Mouse (Mus musculus): Measurements from ENCODE around the gene Gm45716. TPM values are rescaled to one million over a fixed set of nuclear protein-coding genes. Genes with fewer than 3 reads are reported as not detected.

Gm45716 gene
- polyA plus RNA-seq (2015; fragmentation: Nextera tagmentation; extraction: Ambion mirVana), result 28.4 and 29.3 TPM in 2 replicates

DNA sequence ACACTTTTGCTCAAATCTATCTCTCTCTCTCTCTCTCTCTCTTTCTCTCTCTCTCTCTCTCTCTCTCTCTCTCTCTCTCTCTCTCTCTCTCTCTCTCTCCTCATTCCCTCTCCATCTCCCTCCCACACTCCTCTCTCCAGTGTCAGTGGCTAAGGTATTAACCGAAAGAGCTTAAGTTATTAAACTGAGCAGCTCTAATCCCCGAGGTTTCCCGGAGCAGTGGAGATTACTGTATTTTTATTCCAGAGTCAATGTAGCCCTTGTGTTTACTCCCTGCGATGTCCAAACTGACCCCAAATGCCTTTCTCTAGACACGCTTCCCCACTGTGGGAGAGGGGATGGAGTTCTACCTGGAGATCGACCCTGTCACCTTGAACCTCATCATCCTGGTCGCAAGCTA, at the start of gene Gm45716:
Gene Gm45716, plus strand, starts transcription at position 243 of the 400 bp plus-strand sequence.
- WGBS, result 89% methylated on average over 7 of the region's 7 CpGs
- Histone ChIP-seq H3K27ac (no peak within 1 kb of the TSS), H3K9me3 (no peaks in the 10 kb centered on the region), H3K4me1 (replicated peaks) (no peaks in the 10 kb centered on the region), H3K4me3 (no peak within 1 kb of the TSS), H3K36me3 (no peaks in the 10 kb centered on the region), H3K4me2 (no peak within 1 kb of the TSS), H3K9ac (no peak within 1 kb of the TSS), H3K27me3 (no peaks in the 10 kb centered on the region)
- ATAC-seq (ENCODE audit: low FRiP score), result no peak

DNA sequence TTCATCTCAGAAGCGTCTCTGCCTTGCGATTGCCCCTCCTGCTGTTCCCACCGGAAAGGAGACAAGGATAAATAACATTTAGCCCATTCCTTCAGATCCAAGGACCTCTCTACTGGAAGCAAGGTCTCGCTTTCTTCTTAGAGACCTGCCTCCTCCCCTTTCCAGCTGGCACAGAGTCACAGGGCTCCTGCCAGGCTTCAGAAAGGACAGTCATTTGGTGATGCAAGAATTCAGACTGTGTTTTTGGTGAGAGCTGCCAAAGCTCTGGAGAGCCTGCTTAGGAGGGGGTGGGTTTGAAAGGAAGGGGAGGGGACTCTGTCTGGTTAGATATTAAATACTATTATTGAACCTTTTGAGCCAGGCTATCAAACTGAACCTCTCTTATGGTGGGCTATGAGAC, 45.1 kb upstream of the Gm45716 start:
- H3K4me3 ChIP-seq, result no peak overlapping the region
- no peaks in the 10 kb centered on the region for H3K36me3 ChIP-seq
- no peak for ATAC-seq (ENCODE audit: low FRiP score)
- H3K27me3 ChIP-seq, result no peaks in the 10 kb centered on the region
- no peak overlapping the region for H3K4me2 ChIP-seq
- no peak overlapping the region; the same call in 1 of the 2 replicates for H3K27ac ChIP-seq
- H3K9me3 ChIP-seq, result no peaks in the 10 kb centered on the region
- 33% methylated on average over 4 of the region's 4 CpGs for WGBS
- no peak overlapping the region for H3K9ac ChIP-seq
- H3K4me1 ChIP-seq (replicated peaks), result peaks cover 4% of the 10 kb centered on the region; the same call in 1 of the 2 replicates

DNA sequence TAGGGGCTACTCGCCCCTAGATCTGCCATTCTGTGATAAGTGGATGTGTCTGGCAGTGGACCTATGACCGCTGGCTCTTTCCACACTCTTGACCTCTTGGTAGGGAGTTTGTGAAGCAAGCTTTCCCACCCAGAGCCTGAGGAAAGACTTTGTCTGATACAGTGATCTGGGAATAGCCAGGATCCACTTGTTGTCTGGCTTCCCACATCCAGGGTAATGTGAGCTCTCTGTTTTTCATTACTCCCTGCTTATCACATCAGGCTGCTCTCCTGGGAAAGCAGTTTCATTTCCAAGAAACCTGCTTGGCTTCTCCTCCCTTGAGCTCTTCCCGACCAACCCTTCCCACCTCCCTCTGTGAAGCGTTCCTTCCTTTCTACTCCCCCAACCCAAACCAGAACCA, 44.5 kb upstream of the Gm45716 start:
- 63% methylated on average over 4 of the region's 4 CpGs for WGBS
- no peak for ATAC-seq (ENCODE audit: low FRiP score)
- Histone ChIP-seq H3K4me2 (no peak overlapping the region), H3K9me3 (no peaks in the 10 kb centered on the region), H3K27me3 (no peaks in the 10 kb centered on the region), H3K36me3 (no peaks in the 10 kb centered on the region), H3K9ac (no peak overlapping the region), H3K4me1 (replicated peaks) (peaks cover 4% of the 10 kb centered on the region; the same call in 1 of the 2 replicates), H3K27ac (no peak overlapping the region), H3K4me3 (no peak overlapping the region)

DNA sequence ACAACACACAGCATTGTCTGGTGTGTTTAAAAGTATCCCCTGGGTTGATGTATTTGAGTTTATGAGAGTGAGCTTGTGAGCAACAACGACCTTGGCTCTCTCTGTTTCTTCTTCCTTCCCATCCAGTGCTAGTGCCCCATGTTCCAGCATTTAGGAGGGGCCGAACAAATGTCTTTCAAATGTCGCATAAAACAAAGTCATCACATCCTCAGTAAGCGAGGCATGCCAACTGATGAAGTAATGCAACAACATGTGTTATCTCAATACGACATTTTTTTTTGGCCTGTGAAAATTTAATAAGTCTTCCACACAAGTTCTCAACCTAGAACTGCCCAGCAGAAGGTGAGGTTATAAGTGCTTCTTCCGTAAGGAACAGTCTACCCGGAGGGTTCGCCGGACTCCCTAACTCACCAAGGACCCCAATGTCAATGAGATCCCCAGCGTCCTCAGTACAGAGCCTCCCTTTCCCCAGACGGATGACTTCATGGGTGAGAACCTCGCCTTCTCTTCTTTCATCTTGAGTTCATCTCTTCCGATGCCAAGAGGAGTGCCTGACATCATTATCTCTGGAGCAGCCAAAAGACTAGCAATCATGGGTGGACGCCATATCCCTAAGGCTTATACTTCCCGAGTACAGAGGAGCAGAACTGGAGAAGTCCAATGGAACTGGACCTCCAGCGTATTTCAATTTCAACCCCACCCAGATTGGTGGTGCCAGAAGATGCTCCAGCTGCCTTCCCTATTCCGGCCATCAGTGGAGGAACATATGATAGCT, 41.2 kb upstream of the Gm45716 start:
- WGBS, result 96% methylated on average over 17 of the region's 17 CpGs
- H3K9ac ChIP-seq, result no peak overlapping the region
- H3K36me3 ChIP-seq, result no peaks in the 10 kb centered on the region
- H3K27ac ChIP-seq, result no peak overlapping the region
- peaks cover 4% of the 10 kb centered on the region; the same call in 1 of the 2 replicates for H3K4me1 ChIP-seq (replicated peaks)
- H3K4me3 ChIP-seq, result no peak overlapping the region
- ATAC-seq (ENCODE audit: low FRiP score), result no peak
- no peak overlapping the region for H3K4me2 ChIP-seq
- no peaks in the 10 kb centered on the region for H3K27me3 ChIP-seq
- no peaks in the 10 kb centered on the region for H3K9me3 ChIP-seq

DNA sequence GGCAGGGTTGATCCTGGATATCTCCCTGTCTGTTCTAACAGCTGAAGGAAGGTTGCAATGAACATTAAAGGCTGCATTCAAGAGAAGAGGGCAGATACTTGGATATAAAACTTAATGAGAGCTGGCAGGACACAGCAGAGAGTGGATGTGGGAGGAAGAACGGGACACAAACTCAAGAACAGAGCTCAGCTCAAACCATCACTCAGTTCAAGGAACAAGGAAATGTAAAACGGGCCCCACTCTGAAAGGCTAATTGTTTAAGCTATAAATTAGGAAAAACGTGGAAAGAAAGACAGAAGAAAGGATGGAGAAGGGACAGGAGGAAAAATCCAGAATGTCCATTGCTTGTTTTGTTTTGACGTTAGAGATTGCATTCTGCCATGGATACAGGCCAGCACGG, 32.4 kb upstream of the Gm45716 start:
- H3K9me3 ChIP-seq, result peaks cover 4% of the 10 kb centered on the region; the same call in 1 of the 2 replicates
- no peak overlapping the region for H3K4me2 ChIP-seq
- WGBS, result 35% methylated on average over 5 of the region's 5 CpGs
- ATAC-seq (ENCODE audit: low FRiP score), result no peak
- peak overlapping the region; percentile 58 for H3K27ac ChIP-seq
- H3K9ac ChIP-seq, result no peak overlapping the region
- H3K27me3 ChIP-seq, result no peaks in the 10 kb centered on the region
- peaks cover 11% of the 10 kb centered on the region for H3K4me1 ChIP-seq (replicated peaks)
- H3K4me3 ChIP-seq, result no peak overlapping the region
- no peaks in the 10 kb centered on the region for H3K36me3 ChIP-seq

DNA sequence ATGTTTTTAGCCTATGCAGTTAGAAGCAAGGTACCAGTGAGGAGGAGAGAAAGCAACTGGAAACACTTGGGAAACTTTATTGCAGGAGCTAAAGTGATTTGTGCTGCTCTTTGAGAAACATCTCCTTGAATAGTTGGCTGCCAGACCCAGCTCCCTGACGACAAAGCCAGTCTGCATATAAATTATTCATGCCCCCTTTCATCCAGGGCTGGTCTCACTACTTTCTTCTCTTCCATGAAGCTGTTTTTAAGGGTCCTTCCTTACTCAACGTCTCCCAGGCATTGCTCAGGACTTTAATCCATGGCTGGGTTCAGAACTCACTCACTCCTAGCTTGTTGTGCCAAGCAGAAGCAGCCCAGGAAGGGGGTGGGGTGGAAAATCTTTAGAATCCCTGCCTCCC, 32.0 kb upstream of the Gm45716 start:
- H3K36me3 ChIP-seq, result no peaks in the 10 kb centered on the region
- H3K9ac ChIP-seq, result no peak overlapping the region
- 5% methylated on average over 2 of the region's 2 CpGs for WGBS
- H3K9me3 ChIP-seq, result peaks cover 4% of the 10 kb centered on the region; the same call in 1 of the 2 replicates
- H3K27ac ChIP-seq, result peak overlapping the region; percentile 58
- no peaks in the 10 kb centered on the region for H3K27me3 ChIP-seq
- H3K4me3 ChIP-seq, result no peak overlapping the region
- H3K4me2 ChIP-seq, result no peak overlapping the region
- H3K4me1 ChIP-seq (replicated peaks), result peaks cover 11% of the 10 kb centered on the region
- no peak for ATAC-seq (ENCODE audit: low FRiP score)

DNA sequence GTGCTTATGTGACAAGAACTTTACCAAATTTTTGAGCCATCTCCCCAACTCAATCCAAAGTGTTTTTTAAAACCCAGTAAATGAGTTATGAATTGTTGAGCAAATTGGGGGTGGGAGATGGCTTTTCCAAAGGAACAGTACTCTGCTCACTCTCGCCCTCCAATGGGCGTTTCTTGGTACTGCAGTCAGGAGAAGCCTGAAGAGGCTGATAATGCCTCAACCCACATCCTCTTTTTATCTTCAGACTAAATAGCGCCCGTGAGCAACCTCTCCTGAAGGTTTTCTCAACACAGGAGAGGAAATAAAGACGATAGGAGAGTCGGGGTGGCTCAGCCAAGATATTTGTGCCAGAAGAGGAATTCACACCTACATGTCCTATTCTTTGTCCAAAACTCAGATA, 19.7 kb upstream of the Gm45716 start:
- Histone ChIP-seq H3K9ac (no peak overlapping the region), H3K27me3 (no peaks in the 10 kb centered on the region), H3K27ac (no peak overlapping the region), H3K36me3 (no peaks in the 10 kb centered on the region), H3K9me3 (no peaks in the 10 kb centered on the region), H3K4me3 (no peak overlapping the region), H3K4me2 (no peak overlapping the region), H3K4me1 (replicated peaks) (peaks cover 7% of the 10 kb centered on the region; the same call in 1 of the 2 replicates)
- 30% methylated on average over 6 of the region's 6 CpGs for WGBS
- ATAC-seq (ENCODE audit: low FRiP score), result no peak

DNA sequence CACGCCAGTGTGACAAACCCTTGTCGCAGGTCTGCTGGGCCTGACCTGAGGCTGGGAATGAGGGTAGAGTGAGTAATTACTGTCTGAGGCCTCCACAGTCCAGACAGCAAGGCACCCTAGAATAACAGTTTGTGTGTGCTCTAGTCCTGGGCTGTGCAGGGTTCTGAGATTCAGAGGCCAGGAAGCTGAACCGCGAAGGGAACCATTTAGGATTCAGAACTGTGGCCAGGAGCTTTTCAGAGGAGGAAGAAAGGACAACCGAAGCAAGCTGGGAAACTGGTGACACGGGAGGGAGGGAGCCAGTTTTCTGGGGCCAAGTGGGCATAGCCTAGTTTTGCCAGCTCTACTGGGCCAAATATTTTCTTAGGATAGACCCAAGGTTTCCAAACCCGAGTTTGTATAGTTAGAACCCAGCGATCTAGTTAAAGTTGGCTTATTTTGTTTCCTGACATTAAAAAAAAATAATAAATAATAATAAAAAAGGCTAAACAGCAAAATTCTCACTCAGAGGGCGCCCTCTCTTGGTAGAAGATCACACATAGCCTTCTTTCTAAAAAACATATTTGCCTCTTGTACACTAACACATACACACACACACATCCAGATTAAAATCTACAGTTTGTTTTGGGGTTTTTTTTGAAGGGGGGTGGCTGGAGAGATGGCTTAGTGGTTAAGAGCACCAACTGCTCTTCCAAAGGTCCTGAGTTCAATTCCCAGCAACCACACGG, 19.0 kb upstream of the Gm45716 start:
- ATAC-seq (ENCODE audit: low FRiP score), result no peak
- Histone ChIP-seq H3K27ac (no peak overlapping the region), H3K9ac (no peak overlapping the region), H3K4me2 (no peak overlapping the region), H3K9me3 (no peaks in the 10 kb centered on the region), H3K36me3 (no peaks in the 10 kb centered on the region), H3K4me3 (no peak overlapping the region), H3K27me3 (no peaks in the 10 kb centered on the region), H3K4me1 (replicated peaks) (peaks cover 7% of the 10 kb centered on the region; the same call in 1 of the 2 replicates)
- 88% methylated on average over 10 of the region's 10 CpGs for WGBS

DNA sequence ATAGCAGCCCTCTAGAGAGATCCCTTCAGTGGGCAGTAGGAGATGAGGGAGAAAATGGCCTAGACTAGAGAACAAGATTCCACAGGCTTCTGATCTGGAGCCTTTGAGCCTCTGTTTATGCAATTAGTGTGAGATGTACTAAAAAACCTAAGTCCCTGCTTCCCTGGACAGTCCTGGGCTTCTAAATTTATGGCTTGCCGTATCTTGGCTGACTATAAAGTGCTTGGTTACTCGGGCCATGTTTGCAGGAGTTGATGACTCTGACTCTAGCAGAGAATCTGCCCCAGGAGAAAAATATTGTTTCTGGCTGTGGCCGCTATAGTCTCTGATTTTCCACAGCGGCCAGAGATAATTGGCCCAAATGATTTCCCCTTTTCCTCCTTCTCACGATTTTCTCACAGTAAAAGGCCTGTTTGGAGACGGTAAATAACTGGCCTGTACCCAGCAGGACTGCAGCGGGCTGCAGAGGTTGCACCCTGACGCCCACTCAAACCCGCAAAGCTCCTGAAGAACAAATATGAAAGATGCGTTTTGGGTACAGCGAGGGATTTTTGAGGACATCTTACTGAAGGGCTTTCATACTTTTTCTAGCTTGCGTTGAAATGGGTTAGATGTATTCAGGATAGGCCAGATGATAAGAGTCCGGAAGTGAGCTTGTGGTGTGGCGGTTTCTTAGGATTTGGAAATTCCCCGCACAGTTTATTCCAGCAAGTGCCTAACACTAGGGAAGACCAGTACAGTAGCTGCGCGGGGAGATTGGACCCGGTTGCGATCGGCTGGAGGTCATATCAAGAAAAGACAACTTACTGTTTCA, 18.1 kb upstream of the Gm45716 start:
- ATAC-seq (ENCODE audit: low FRiP score), result peak; percentile 63
- H3K27me3 ChIP-seq, result no peaks in the 10 kb centered on the region
- peak overlapping the region; percentile 62 for H3K9ac ChIP-seq
- H3K9me3 ChIP-seq, result no peaks in the 10 kb centered on the region
- H3K36me3 ChIP-seq, result no peaks in the 10 kb centered on the region
- H3K27ac ChIP-seq, result no peak overlapping the region
- peak overlapping the region; percentile 31 for H3K4me3 ChIP-seq
- 54% methylated on average over 20 of the region's 20 CpGs for WGBS
- peaks cover 7% of the 10 kb centered on the region; the same call in 1 of the 2 replicates for H3K4me1 ChIP-seq (replicated peaks)
- peak overlapping the region; percentile 50 for H3K4me2 ChIP-seq

DNA sequence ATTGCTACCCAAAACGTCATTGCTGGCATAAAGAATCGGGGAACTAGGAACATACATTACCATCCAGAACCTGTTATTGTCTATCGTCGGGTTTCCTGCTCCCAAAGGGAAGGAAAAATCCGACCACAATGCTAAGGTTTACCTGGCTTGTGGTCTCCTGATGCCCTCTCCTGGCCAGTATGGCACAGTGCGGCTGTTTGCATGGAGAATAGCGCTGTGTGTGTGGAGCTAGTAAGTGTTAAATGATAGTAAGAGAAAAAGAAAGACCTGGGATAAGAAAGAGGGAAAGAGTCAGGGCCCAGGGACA, 17.5 kb upstream of the Gm45716 start:
- WGBS, result 2% methylated on average over 7 of the region's 7 CpGs
- no peaks in the 10 kb centered on the region for H3K9me3 ChIP-seq
- H3K9ac ChIP-seq, result peak overlapping the region; percentile 62
- H3K27me3 ChIP-seq, result no peaks in the 10 kb centered on the region
- ATAC-seq (ENCODE audit: low FRiP score), result peak; percentile 90
- peak overlapping the region; percentile 50 for H3K4me2 ChIP-seq
- H3K27ac ChIP-seq, result no peak overlapping the region
- peak overlapping the region; percentile 31 for H3K4me3 ChIP-seq
- peaks cover 7% of the 10 kb centered on the region; the same call in 1 of the 2 replicates for H3K4me1 ChIP-seq (replicated peaks)
- no peaks in the 10 kb centered on the region for H3K36me3 ChIP-seq

DNA sequence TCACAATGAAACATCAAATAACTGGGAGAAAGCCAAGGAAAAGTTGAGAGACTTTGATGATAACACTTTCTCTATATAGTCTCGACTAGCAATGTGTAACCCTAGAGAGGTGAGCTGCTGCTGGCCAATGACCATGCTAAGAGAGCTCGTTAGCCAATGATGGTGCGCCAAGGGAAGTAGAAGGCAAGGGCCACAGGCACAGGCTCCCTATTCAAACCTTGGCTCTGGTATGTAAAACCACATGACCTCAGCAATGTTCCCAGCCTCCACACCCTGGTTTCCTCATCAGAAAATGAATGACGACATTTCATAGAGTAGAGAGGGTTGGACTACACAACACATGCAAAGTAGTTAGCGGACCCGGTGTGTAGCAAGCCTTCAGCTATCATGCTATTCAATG, 15.2 kb upstream of the Gm45716 start:
- H3K36me3 ChIP-seq, result no peaks in the 10 kb centered on the region
- no peak overlapping the region for H3K9ac ChIP-seq
- H3K4me3 ChIP-seq, result no peak overlapping the region
- no peak for ATAC-seq (ENCODE audit: low FRiP score)
- no peaks in the 10 kb centered on the region for H3K9me3 ChIP-seq
- WGBS, result 91% methylated on average over 6 of the region's 6 CpGs
- H3K4me1 ChIP-seq (replicated peaks), result peaks cover 7% of the 10 kb centered on the region; the same call in 1 of the 2 replicates
- H3K4me2 ChIP-seq, result no peak overlapping the region
- H3K27me3 ChIP-seq, result no peaks in the 10 kb centered on the region
- no peak overlapping the region for H3K27ac ChIP-seq

DNA sequence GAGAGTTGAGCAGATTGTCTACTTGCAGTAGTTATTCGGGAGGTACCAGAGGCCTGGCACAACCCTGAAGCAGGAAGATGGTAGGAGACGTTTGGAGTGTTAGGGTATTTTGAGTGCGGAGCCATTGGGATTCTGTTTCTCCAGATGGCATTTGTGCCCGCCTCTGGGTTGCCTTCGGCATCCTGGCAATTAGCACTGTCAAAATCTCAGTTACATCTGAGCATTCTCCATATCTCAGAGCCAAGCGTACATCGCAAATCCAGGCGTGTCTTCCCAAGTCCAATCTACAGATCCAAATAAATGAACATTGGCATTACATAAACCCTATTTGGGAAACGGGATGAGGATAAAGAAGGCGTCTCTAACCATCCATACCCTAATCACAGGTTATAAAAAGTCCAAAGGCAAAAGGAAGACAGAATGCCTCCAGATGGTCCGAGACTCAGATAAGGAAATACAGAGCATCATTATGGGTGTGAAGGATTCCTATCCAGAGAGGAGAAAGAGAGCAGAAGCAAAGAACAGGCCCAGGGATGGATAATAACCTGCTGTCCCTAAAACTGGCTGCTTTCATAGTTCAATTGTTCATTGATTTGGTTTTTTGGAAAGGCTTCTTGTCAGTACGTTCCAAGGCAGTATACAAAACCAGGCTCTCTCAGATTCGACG, 11.7 kb upstream of the Gm45716 start:
- H3K27ac ChIP-seq, result no peak overlapping the region
- ATAC-seq (ENCODE audit: low FRiP score), result no peak
- H3K4me1 ChIP-seq (replicated peaks), result no peaks in the 10 kb centered on the region
- no peak overlapping the region for H3K9ac ChIP-seq
- H3K4me3 ChIP-seq, result no peak overlapping the region
- H3K36me3 ChIP-seq, result no peaks in the 10 kb centered on the region
- H3K4me2 ChIP-seq, result no peak overlapping the region
- 94% methylated on average over 14 of the region's 14 CpGs for WGBS
- no peaks in the 10 kb centered on the region for H3K9me3 ChIP-seq
- H3K27me3 ChIP-seq, result no peaks in the 10 kb centered on the region
